33 mouse cellular contexts compared by ENCODE assay signal in the genomic region with DNA sequence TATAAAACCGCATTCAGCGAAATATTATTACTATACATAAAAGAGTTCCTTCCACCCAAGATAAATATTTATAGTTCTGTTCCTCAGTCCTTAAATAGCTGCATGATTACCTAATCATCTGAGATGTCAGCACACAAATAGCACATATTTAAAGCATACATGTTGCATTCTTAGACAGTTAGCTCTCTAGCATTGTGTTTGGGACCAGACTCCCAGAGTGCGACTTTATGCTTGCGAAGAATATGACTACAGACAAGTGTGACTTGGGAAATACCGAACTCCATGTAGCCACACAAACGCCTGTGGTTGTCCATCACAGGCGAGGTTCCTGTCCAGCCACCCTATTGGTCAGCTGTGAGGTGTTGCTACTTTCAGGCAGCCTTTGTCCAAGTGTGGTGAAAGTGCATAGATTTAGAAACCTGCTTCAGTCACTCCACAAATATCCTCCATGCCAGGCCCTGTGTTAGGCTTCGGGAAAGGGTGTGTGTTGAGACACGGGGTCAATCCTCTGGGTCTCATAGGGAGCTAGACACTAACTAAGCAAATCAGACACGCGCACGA. TPM values are rescaled to one million over a fixed set of nuclear protein-coding genes. Genes with fewer than 3 reads are reported as not detected.
DNase-seq lines count a peak whose midpoint lies in the region; ATAC-seq and TF ChIP-seq lines count a peak whose summit lies in the region.
"Had no signal": no experiment of that assay in that cellular context is flagged by ENCODE, and none has a peak within 500 bp of the region (broad histone marks: within the 10 kb centered on the region; RNA-seq: fewer than 3 reads in every experiment).

No protein-coding gene starts in this region.

- no peak for DNase-seq in gastrocnemius, adult 2 months
- DNase-seq in gastrocnemius, adult 8-10 months (ENCODE audit: low spot score in 2 of 2), result no peak
- DNase-seq in heart, postnatal 36 days, result no peak
- peak; percentile 37 for DNase-seq in lung, embryonic 14.5 days
- DNase-seq in lung, adult 18-20 months, result no peak
- DNase-seq in adipocyte (ENCODE audit: low spot score), result peak; percentile 23
- DNase-seq: cerebellum, adult 8-10 months; cerebellum, postnatal 36 days; heart, postnatal 10 days; kidney, adult 2 months; kidney, postnatal 36 days; lung, postnatal 14 days; retina, postnatal 1 day; right cerebral cortex, postnatal 14 days; thymus, postnatal 4 days had no signal

- no peaks in the 10 kb centered on the region for H3K27me3 ChIP-seq in heart, embryonic 15.5 days
- no peaks in the 10 kb centered on the region for H3K27me3 ChIP-seq in lung, embryonic 14.5 days (ENCODE audit: insufficient read depth, low read length)
- H3K27me3 ChIP-seq: embryonic facial prominence, embryonic 12.5 days; forebrain, embryonic 15.5 days; hindbrain, embryonic 12.5 days; intestine, embryonic 15.5 days; limb, embryonic 13.5 days; megakaryocyte, embryonic 14.5 days; midbrain, embryonic 13.5 days; neural tube, embryonic 15.5 days; Patski had no signal

- no peak overlapping the region for H3K4me2 ChIP-seq in heart, embryonic 15.5 days
- no peak overlapping the region for H3K4me2 ChIP-seq in lung, embryonic 14.5 days
- H3K4me2 ChIP-seq: embryonic facial prominence, embryonic 12.5 days; forebrain, embryonic 15.5 days; hindbrain, embryonic 12.5 days; intestine, embryonic 15.5 days; limb, embryonic 13.5 days; midbrain, embryonic 13.5 days; neural tube, embryonic 15.5 days had no signal

- intact Hi-C loops in gastrocnemius, adult 2 months (cut with DNase I), result no loop called here
- intact Hi-C loops in heart, postnatal 36 days (cut with DNase I), result no loop called here

- no peak overlapping the region for H3K4me3 ChIP-seq in gastrocnemius, adult 2 months
- H3K4me3 ChIP-seq in heart, embryonic 15.5 days, result no peak overlapping the region
- no peak overlapping the region for H3K4me3 ChIP-seq in lung, embryonic 14.5 days (ENCODE audit: low read depth, low read length)
- H3K4me3 ChIP-seq: embryonic facial prominence, embryonic 12.5 days; forebrain, embryonic 10.5 days; forebrain, embryonic 15.5 days; hindbrain, embryonic 12.5 days; intestine, embryonic 15.5 days; layer of hippocampus, adult 2 months; left cerebral cortex, adult 2 months; limb, embryonic 13.5 days; megakaryocyte, embryonic 14.5 days; midbrain, embryonic 13.5 days; neural tube, embryonic 15.5 days had no signal

- no peak overlapping the region for H3K9ac ChIP-seq in heart, embryonic 15.5 days
- no peak overlapping the region for H3K9ac ChIP-seq in lung, embryonic 14.5 days
- H3K9ac ChIP-seq: embryonic facial prominence, embryonic 12.5 days; forebrain, embryonic 15.5 days; hindbrain, embryonic 12.5 days; intestine, embryonic 15.5 days; limb, embryonic 13.5 days; liver, embryonic 14.5 days; midbrain, embryonic 13.5 days; neural tube, embryonic 15.5 days had no signal

- 73% methylated on average over 12 of the region's 12 CpGs for WGBS in heart, embryonic 15.5 days
- 73% methylated on average over 12 of the region's 12 CpGs for WGBS in lung, embryonic 14.5 days

- peaks cover 6% of the 10 kb centered on the region; the same call in 1 of the 2 replicates for H3K4me1 ChIP-seq in heart, embryonic 15.5 days (replicated peaks)
- H3K4me1 ChIP-seq in lung, embryonic 14.5 days (ENCODE audit: insufficient read depth), result 0 out of 2 replicates have a peak, but pooled peaks cover 3% of the 10 kb centered on the region
- H3K4me1 ChIP-seq: embryonic facial prominence, embryonic 12.5 days; forebrain, embryonic 10.5 days; forebrain, embryonic 15.5 days; hindbrain, embryonic 12.5 days; intestine, embryonic 15.5 days; limb, embryonic 13.5 days; megakaryocyte, embryonic 14.5 days; midbrain, embryonic 13.5 days; neural tube, embryonic 15.5 days had no signal

- peaks cover 7% of the 10 kb centered on the region; the same call in 1 of the 2 replicates for H3K36me3 ChIP-seq in heart, embryonic 15.5 days
- peaks cover 43% of the 10 kb centered on the region for H3K36me3 ChIP-seq in lung, embryonic 14.5 days (ENCODE audit: insufficient read depth)
- H3K36me3 ChIP-seq: forebrain, embryonic 15.5 days; hindbrain, embryonic 12.5 days; intestine, embryonic 15.5 days; midbrain, embryonic 13.5 days; neural tube, embryonic 15.5 days had no signal

- no peak for ATAC-seq in heart, embryonic 15.5 days (replicated peaks; ENCODE audit: insufficient number of reproducible peaks, insufficient read depth, low FRiP score, low read depth)
- no peak for ATAC-seq in lung, embryonic 14.5 days (ENCODE audit: insufficient read depth)
- ATAC-seq in erythroid progenitor cell, adult 5-6 weeks (replicated peaks; ENCODE audit: low FRiP score, poor library complexity, severe bottlenecking), result no peak
- ATAC-seq: forebrain, embryonic 15.5 days; hindbrain, postnatal 0 days; intestine, embryonic 15.5 days; midbrain, embryonic 13.5 days; Patski had no signal

- TF ChIP-seq CTCF in gastrocnemius, adult 2 months (IDR thresholded peaks at IDR 0.05), result no peak
- TF ChIP-seq CTCF in lung, embryonic 14.5 days (IDR thresholded peaks at IDR 0.05; ENCODE audit: low read depth), result no peak

- no peaks in the 10 kb centered on the region for H3K9me3 ChIP-seq in heart, embryonic 15.5 days (replicated peaks)
- no peaks in the 10 kb centered on the region for H3K9me3 ChIP-seq in lung, embryonic 14.5 days (ENCODE audit: low read depth, low read length)
- H3K9me3 ChIP-seq: embryonic facial prominence, embryonic 12.5 days; forebrain, embryonic 10.5 days; forebrain, embryonic 15.5 days; hindbrain, embryonic 12.5 days; intestine, embryonic 15.5 days; limb, embryonic 13.5 days; midbrain, embryonic 13.5 days; neural tube, embryonic 15.5 days had no signal

- H3K27ac ChIP-seq in gastrocnemius, adult 2 months, result peak overlapping the region; percentile 38; the same call in 1 of the 2 replicates
- peak overlapping the region; percentile 29 for H3K27ac ChIP-seq in heart, embryonic 15.5 days
- H3K27ac ChIP-seq in lung, embryonic 14.5 days (ENCODE audit: low read depth), result no peak overlapping the region
- H3K27ac ChIP-seq: embryonic facial prominence, embryonic 12.5 days; forebrain, embryonic 10.5 days; forebrain, embryonic 15.5 days; hindbrain, embryonic 12.5 days; hindbrain, postnatal 0 days; intestine, embryonic 15.5 days; layer of hippocampus, adult 2 months; left cerebral cortex, adult 2 months; limb, embryonic 13.5 days; liver, embryonic 14.5 days; midbrain, embryonic 13.5 days; neural tube, embryonic 15.5 days had no signal

RNA-seq across cellular contexts. Expression of gene Slc38a4, which starts 40.6 kb away (rescaled TPM):
- 100 to 1,000 TPM; 142 to 248 TPM for total RNA-seq in gastrocnemius, adult 2 months (2021)
- 100 to 1,000 TPM; 122 to 173 (median 146) TPM for total RNA-seq in gastrocnemius, adult 8-10 months (2022)
- 94.8 and 103 TPM in 2 replicates for polyA plus RNA-seq in heart, embryonic 15.5 days (2015; fragmentation: Nextera tagmentation; extraction: Ambion mirVana)
- 10 to 100 TPM; 10.1 TPM for total RNA-seq in heart, postnatal 36 days (2021)
- polyA plus RNA-seq in lung, embryonic 14.5 days (2014; fragmentation: Nextera tagmentation; extraction: Ambion mirVana), result 92.3 and 93.8 TPM in 2 replicates
- total RNA-seq in erythroid progenitor cell, adult 5-6 weeks (2015; ENCODE audit: low replicate concordance), result not detected in 2 replicates
- not detected in 2 replicates for total RNA-seq in erythroid progenitor cell, adult 5-6 weeks (2017; ENCODE audit: low replicate concordance)
- total RNA-seq: MEL; monocyte, adult 5-6 weeks had no signal

Comparison
In these comparisons a context has a peak if more than half of its experiments do, and no peak if none do; other contexts are left out.
1. DNase-seq: peak in lung, embryonic 14.5 days (single experiment) and adipocyte (single experiment); none in gastrocnemius, adult 2 months (single experiment), gastrocnemius, adult 8-10 months (0 of 2), heart, postnatal 36 days (0 of 2) and lung, adult 18-20 months (0 of 2).
2. RNA of gene Slc38a4, which starts 40.6 kb away (total RNA-seq): 142 to 248 TPM in gastrocnemius, adult 2 months and 122 to 173 TPM in gastrocnemius, adult 8-10 months; 10.1 TPM in heart, postnatal 36 days and not detected in erythroid progenitor cell, adult 5-6 weeks; every median in the first group is over 10 times any median in the second.